Mouse (Mus musculus) limb, embryonic 14.5 days (tissue): ENCODE data around the gene Palld. TPM values are rescaled to one million over a fixed set of nuclear protein-coding genes. Genes with fewer than 3 reads are reported as not detected.

Experiments
- ATAC-seq: fragments of 200-750 bp; cut with Nextera tagmentation; 2 replicates; pipeline ENCODE4 v1.8.0; 2017; ENCODE audit warnings: low read depth, moderate number of reproducible peaks, moderate TSS enrichment; ENCODE audit not compliant: low FRiP score
- DNase-seq: peaks from one replicate; pipeline ENCODE4 v3.0.0-alpha.2; 2015; ENCODE audit warnings: low spot score
- H3K27ac ChIP-seq: fragments of 300-500 bp; sonication (generic); replicated peaks from 2 replicates; pipeline ENCODE4 v1.5.1; 2014; ENCODE audit warnings: low read depth, mild to moderate bottlenecking, low read length, moderate library complexity, mixed read lengths
- H3K27me3 ChIP-seq: fragments of 300-500 bp; sonication (generic); 2 replicates; pipeline ENCODE4 v1.6.1; 2014; ENCODE audit warnings: low read length, mixed read lengths; ENCODE audit not compliant: control insufficient read depth, insufficient read depth
- H3K36me3 ChIP-seq: fragments of 300-500 bp; sonication (generic); 2 replicates; pipeline ENCODE4 v1.6.1; 2014; ENCODE audit warnings: mild to moderate bottlenecking, low read length, moderate library complexity, mixed read lengths; ENCODE audit not compliant: control insufficient read depth, insufficient read depth
- H3K4me1 ChIP-seq: fragments of 300-500 bp; sonication (generic); 2 replicates; pipeline ENCODE4 v1.6.1; 2014; ENCODE audit warnings: antibody characterized with exemption, low read length, mixed read lengths; ENCODE audit not compliant: control insufficient read depth, insufficient read depth
- H3K4me2 ChIP-seq: fragments of 300-500 bp; sonication (generic); replicated peaks from 2 replicates; pipeline ENCODE4 v1.6.1; 2014; ENCODE audit warnings: low read depth, mild to moderate bottlenecking, low read length, moderate library complexity; ENCODE audit not compliant: severe bottlenecking
- H3K4me3 ChIP-seq: fragments of 300-500 bp; sonication (generic); replicated peaks from 2 replicates; pipeline ENCODE4 v1.5.1; 2014; ENCODE audit warnings: low read length
- H3K9ac ChIP-seq: fragments of 300-500 bp; sonication (generic); 2 replicates; pipeline ENCODE4 v1.6.1; 2014; ENCODE audit warnings: mild to moderate bottlenecking, low read depth, low read length, moderate library complexity; ENCODE audit not compliant: severe bottlenecking
- H3K9me3 ChIP-seq: fragments of 300-500 bp; sonication (generic); 2 replicates; pipeline ENCODE4 v1.6.1; 2016; ENCODE audit warnings: low read length; ENCODE audit not compliant: control insufficient read depth
- POLR2A ChIP-seq: fragments of 200-500 bp; IDR thresholded peaks from 2 replicates; pipeline ENCODE4 v1.8.0; 2012; ENCODE audit warnings: inconsistent platforms, mild to moderate bottlenecking, moderate library complexity, borderline replicate concordance; ENCODE audit not compliant: insufficient read depth, insufficient read length; ENCODE audit errors: extremely low read depth
- WGBS: fragments of 180-500 bp; shearing (Covaris S2); extraction: QIAGEN DNeasy Blood & Tissue Kit; methylation state at CpG from one replicate; pipeline ENCODE4 v1.1.7; 2014; 5-methylcytosine and 5-hydroxymethylcytosine counted together
- polyA plus RNA-seq, 2 experiments: library from polyadenylated mRNA; depleted of rRNA in 1 of 2; stranded (reverse) in 1 of 2; unstranded in 1 of 2; fragments of >200 nt; fragmentation: Nextera tagmentation in 1 of 2; extraction: Ambion mirVana in 1 of 2; gene quantifications; 2 replicates each; pipeline versions ENCODE4 v1.2.1 to v1.2.3; 2012 to 2014

The Palld gene
- polyA plus RNA-seq, 2 experiments, result 61.4 to 99.0 TPM

GRCm38 (mm10) chr8:61681217-61681616 lies 221.3 kb downstream of the Palld start:
- Histone ChIP-seq H3K27ac (no peak overlapping the region), H3K9me3 (no peaks in the 10 kb centered on the region), H3K27me3 (no peaks in the 10 kb centered on the region), H3K9ac (no peak overlapping the region), H3K4me2 (no peak overlapping the region), H3K4me3 (no peak overlapping the region), H3K36me3 (peaks cover 17% of the 10 kb centered on the region), H3K4me1 (peaks cover 6% of the 10 kb centered on the region; the same call in 1 of the 2 replicates)
- no peak for ATAC-seq
- no peak for TF ChIP-seq POLR2A
- no peak for DNase-seq
- 74% methylated on average over 3 of the region's 3 CpGs for WGBS

- ATAC-seq, result no peak
Measured at GRCm38 (mm10) chr8:61677227-61677626, 225.3 kb downstream of the Palld start.

GRCm38 (mm10) chr8:61671151-61671550 lies 231.3 kb downstream of the Palld start:
- Histone ChIP-seq H3K4me1 (no peaks in the 10 kb centered on the region), H3K27ac (no peak overlapping the region), H3K4me3 (no peak overlapping the region), H3K27me3 (no peaks in the 10 kb centered on the region), H3K36me3 (no peaks in the 10 kb centered on the region), H3K4me2 (no peak overlapping the region), H3K9ac (no peak overlapping the region), H3K9me3 (no peaks in the 10 kb centered on the region)
- no peak for ATAC-seq
- no peak for TF ChIP-seq POLR2A
- DNase-seq, result no peak

More at GRCm38 (mm10) chr8:61677227-61677626, 225.3 kb downstream of the Palld start:
- no peak overlapping the region for H3K27ac ChIP-seq
- WGBS, result 87% methylated on average over 5 of the region's 5 CpGs
- no peak overlapping the region for H3K4me2 ChIP-seq
- no peak for DNase-seq
- TF ChIP-seq POLR2A, result no peak
- H3K4me3 ChIP-seq, result no peak overlapping the region
- H3K9me3 ChIP-seq, result no peaks in the 10 kb centered on the region
- no peaks in the 10 kb centered on the region for H3K4me1 ChIP-seq
- no peak overlapping the region for H3K9ac ChIP-seq
- no peaks in the 10 kb centered on the region for H3K27me3 ChIP-seq
- H3K36me3 ChIP-seq, result peaks cover 4% of the 10 kb centered on the region; the same call in 1 of the 2 replicates

DNA sequence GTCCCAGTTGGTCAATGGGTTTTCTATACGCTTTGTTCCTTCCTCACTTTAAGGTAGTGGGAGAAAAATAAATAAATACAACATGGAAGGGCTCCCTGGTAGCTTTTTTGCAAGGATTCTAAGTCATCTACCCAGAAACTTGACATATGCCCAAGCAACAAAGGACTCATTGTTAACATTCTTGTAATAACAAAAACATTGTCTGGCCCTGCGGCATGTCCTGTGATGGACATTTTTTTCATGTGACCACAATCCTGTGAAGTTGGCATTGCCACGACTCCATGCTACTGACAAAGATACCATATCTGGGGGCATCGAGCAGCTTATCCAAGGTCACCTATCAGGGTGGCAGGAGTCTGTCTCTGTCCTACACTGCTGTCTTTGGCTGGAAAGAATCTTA lies 232.1 kb downstream of the Palld start:
- H3K9ac ChIP-seq, result no peak overlapping the region
- H3K4me1 ChIP-seq, result peaks cover 3% of the 10 kb centered on the region; the same call in 1 of the 2 replicates
- TF ChIP-seq POLR2A, result no peak
- no peak overlapping the region for H3K4me3 ChIP-seq
- H3K27me3 ChIP-seq, result no peaks in the 10 kb centered on the region
- ATAC-seq, result no peak
- H3K4me2 ChIP-seq, result no peak overlapping the region
- no peaks in the 10 kb centered on the region for H3K9me3 ChIP-seq
- no peak for DNase-seq
- WGBS, result 83% methylated on average over 4 of the region's 4 CpGs
- H3K27ac ChIP-seq, result no peak overlapping the region
- no peaks in the 10 kb centered on the region for H3K36me3 ChIP-seq

DNA sequence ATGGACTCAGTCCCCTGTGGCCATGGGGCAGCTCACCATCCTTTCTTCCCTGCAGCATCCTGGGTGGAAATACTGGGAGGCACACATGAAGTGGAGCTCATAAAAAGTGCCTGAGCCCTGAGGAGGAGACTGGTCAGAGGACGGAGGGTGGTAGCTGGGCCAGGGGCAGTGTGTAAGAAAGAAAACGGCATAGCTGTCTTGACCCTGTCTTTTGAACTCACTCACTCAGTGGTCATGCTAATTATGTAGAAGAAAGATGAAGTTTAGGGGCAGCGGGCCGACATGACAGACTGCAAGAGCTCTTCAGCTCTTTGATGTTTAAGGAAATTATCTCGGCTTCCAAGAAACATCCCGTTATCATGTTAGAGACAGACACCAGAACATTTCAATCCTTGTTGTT lies 235.6 kb downstream of the Palld start:
- whole genome bisulfite sequencing, result 31% methylated on average over 6 of the region's 6 CpGs
- Histone ChIP-seq H3K4me1 (peaks cover 6% of the 10 kb centered on the region; the same call in 1 of the 2 replicates), H3K36me3 (0 out of 2 replicates have a peak, but pooled peaks cover 3% of the 10 kb centered on the region), H3K27me3 (no peaks in the 10 kb centered on the region), H3K27ac (no peak overlapping the region), H3K4me3 (no peak overlapping the region), H3K4me2 (no peak overlapping the region), H3K9me3 (no peaks in the 10 kb centered on the region), H3K9ac (no peak overlapping the region)
- no peak for TF ChIP-seq POLR2A
- DNase-seq (no peak), ATAC-seq (no peak)

DNA sequence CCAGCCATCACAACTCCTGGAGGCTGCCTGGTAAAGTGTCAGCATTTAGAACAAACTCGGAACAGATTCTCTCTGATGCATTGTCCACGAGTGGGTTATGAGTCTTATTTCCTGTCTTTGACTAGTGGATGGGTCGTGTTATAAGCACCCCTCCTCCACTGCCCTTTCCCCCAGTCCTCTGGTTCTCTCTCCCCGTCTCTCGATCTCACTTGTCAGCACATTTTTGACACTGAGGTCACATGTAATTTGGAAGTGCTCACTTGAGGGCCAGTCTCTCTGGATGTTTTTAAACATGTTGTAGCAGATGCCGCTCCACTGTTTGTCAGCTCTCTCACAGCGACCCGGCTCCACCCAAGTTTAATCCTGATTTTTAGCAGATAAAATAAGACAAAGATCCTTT lies 237.5 kb downstream of the Palld start:
- no peak for TF ChIP-seq POLR2A
- Histone ChIP-seq H3K36me3 (0 out of 2 replicates have a peak, but pooled peaks cover 4% of the 10 kb centered on the region), H3K4me1 (peaks cover 6% of the 10 kb centered on the region; the same call in 1 of the 2 replicates), H3K9ac (no peak overlapping the region), H3K27me3 (no peaks in the 10 kb centered on the region), H3K4me2 (no peak overlapping the region), H3K9me3 (no peaks in the 10 kb centered on the region), H3K4me3 (no peak overlapping the region), H3K27ac (no peak overlapping the region)
- no peak for DNase-seq
- WGBS, result 24% methylated on average over 8 of the region's 8 CpGs
- ATAC-seq, result no peak
